In the genomic region with DNA sequence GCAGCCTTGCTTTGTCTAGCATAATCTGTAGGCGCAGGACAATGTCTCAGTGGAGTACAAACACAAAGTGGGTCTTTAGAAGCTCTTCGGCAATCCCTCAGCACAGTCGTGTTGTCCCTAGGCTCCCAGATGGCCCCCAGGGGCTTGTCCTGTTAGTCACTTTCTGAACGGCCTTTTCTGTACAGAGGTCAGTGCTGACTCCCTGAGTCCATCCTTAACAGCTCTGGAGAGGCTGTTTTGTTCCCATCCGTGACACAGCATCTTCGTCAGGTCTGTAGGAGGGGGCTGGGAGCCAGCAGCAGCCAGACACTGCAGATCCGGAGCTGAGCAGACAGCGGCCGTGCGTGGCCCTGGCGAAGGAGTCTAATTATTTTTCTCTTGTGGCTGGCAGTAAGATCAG, we compare ENCODE assay signal across 8 mouse cellular contexts. TPM values are rescaled to one million over a fixed set of nuclear protein-coding genes. Genes with fewer than 3 reads are reported as not detected.
A peak's percentile ranks its signal among the peaks of the same experiment; 100 is the strongest.
DNase-seq lines count a peak whose midpoint lies in the region; ATAC-seq and TF ChIP-seq lines count a peak whose summit lies in the region.
"Had no signal": no experiment of that assay in that cellular context is flagged by ENCODE, and none has a peak within 500 bp of the region (broad histone marks: within the 10 kb centered on the region; RNA-seq: fewer than 3 reads in every experiment).

No protein-coding gene starts in this region.

- no peak overlapping the region for H3K4me3 ChIP-seq in lung, embryonic 15.5 days
- H3K4me3 ChIP-seq in lung, adult 2 months (replicated peaks; ENCODE audit: extremely low read depth, low read depth, low read length): no peak overlapping the region
- H3K4me3 ChIP-seq in heart, embryonic 16.5 days (ENCODE audit: low read length): no peak overlapping the region
- H3K4me3 ChIP-seq: liver, embryonic 13.5 days had no signal

- no peaks in the 10 kb centered on the region for H3K9me3 ChIP-seq in lung, embryonic 15.5 days
- no peaks in the 10 kb centered on the region for H3K9me3 ChIP-seq in heart, embryonic 16.5 days (replicated peaks; ENCODE audit: control insufficient read depth, low read length)
- H3K9me3 ChIP-seq: liver, embryonic 13.5 days had no signal

- H3K27ac ChIP-seq in lung, embryonic 15.5 days: peak overlapping the region; percentile 36; the same call in 1 of the 2 replicates
- H3K27ac ChIP-seq in heart, embryonic 16.5 days (ENCODE audit: low read length): peak overlapping the region; percentile 78
- H3K27ac ChIP-seq: liver, embryonic 13.5 days had no signal

- peaks cover 93% of the 10 kb centered on the region for H3K4me1 ChIP-seq in lung, embryonic 15.5 days
- peaks cover 48% of the 10 kb centered on the region for H3K4me1 ChIP-seq in lung, adult 2 months (ENCODE audit: control insufficient read depth, insufficient read depth, low read length)
- H3K4me1 ChIP-seq in heart, embryonic 16.5 days (ENCODE audit: control insufficient read depth, insufficient read depth, low read length): peaks cover 87% of the 10 kb centered on the region

- WGBS in lung, embryonic 15.5 days: 30% methylated on average over 11 of the region's 11 CpGs
- 45% methylated on average over 11 of the region's 11 CpGs for WGBS in lung, adult 2 months
- 21% methylated on average over 11 of the region's 11 CpGs for WGBS in heart, embryonic 16.5 days

- no peaks in the 10 kb centered on the region for H3K27me3 ChIP-seq in lung, embryonic 15.5 days
- H3K27me3 ChIP-seq in heart, embryonic 16.5 days (ENCODE audit: control insufficient read depth, insufficient read depth, low read length): no peaks in the 10 kb centered on the region
- H3K27me3 ChIP-seq: liver, embryonic 13.5 days had no signal

- no peak for DNase-seq in lung, adult 2 months
- peak; percentile 53 for DNase-seq in embryo, embryonic 11 days
- peak; percentile 24 for DNase-seq in mesoderm, embryonic 11.5 days (ENCODE audit: low read depth, low spot score)
- no peak for DNase-seq in right cerebral cortex, adult 2 months (ENCODE audit: low spot score in 2 of 2)
- DNase-seq in gastrocnemius, postnatal 25 days: no peak
- DNase-seq: liver, embryonic 13.5 days had no signal

- H3K9ac ChIP-seq in lung, embryonic 15.5 days: no peak overlapping the region; the same call in 1 of the 2 replicates
- H3K9ac ChIP-seq in heart, embryonic 16.5 days (ENCODE audit: low read length): peak overlapping the region; percentile 61
- H3K9ac ChIP-seq: liver, embryonic 13.5 days had no signal

- ATAC-seq in lung, embryonic 15.5 days (ENCODE audit: borderline replicate concordance, extremely low read depth, low FRiP score, low TSS enrichment): no peak
- no peak for ATAC-seq in heart, embryonic 16.5 days (replicated peaks; ENCODE audit: extremely low read depth, insufficient read depth, low FRiP score)

- H3K36me3 ChIP-seq in lung, embryonic 15.5 days: no peaks in the 10 kb centered on the region
- H3K36me3 ChIP-seq in heart, embryonic 16.5 days (ENCODE audit: control insufficient read depth, insufficient read depth): no peaks in the 10 kb centered on the region
- H3K36me3 ChIP-seq: liver, embryonic 13.5 days had no signal

- no peak for TF ChIP-seq CTCF in lung, adult 2 months (IDR thresholded peaks at IDR 0.05; ENCODE audit: insufficient read depth, low read length)

- H3K4me2 ChIP-seq in lung, embryonic 15.5 days: 0 out of 2 replicates have a peak overlapping the region, but pooled peaks have one; percentile 4
- peak overlapping the region; percentile 51 for H3K4me2 ChIP-seq in heart, embryonic 16.5 days (ENCODE audit: low read depth, low read length)
- H3K4me2 ChIP-seq: liver, embryonic 13.5 days had no signal

- no peak for TF ChIP-seq POLR2A in lung, adult 2 months (IDR thresholded peaks at IDR 0.05; ENCODE audit: borderline replicate concordance, extremely low read depth, low read depth, low read length)

RNA-seq across cellular contexts. Expression of a gene that starts 7.6 kb away (rescaled TPM):
- 18.3 and 18.4 TPM in 2 replicates for polyA plus RNA-seq in lung, embryonic 15.5 days (2015; fragmentation: Nextera tagmentation; extraction: Ambion mirVana)
- 58.6 and 60.3 TPM in 2 replicates for polyA plus RNA-seq in lung, adult 2 months (2012; rRNA removed)
- 22.7 and 25.9 TPM in 2 replicates for polyA plus RNA-seq in heart, embryonic 16.5 days (2015; fragmentation: Nextera tagmentation; extraction: Ambion mirVana)
- 100 to 1,000 TPM; 122 to 129 TPM for total RNA-seq in gastrocnemius, postnatal 25 days (2021)

Comparison
In these comparisons a context has a peak if more than half of its experiments do, and no peak if none do; other contexts are left out.
1. DNase-seq: peak in embryo, embryonic 11 days (single experiment) and mesoderm, embryonic 11.5 days (single experiment); none in lung, adult 2 months (single experiment), right cerebral cortex, adult 2 months (0 of 2) and gastrocnemius, postnatal 25 days (single experiment).